Mouse (Mus musculus) testis, postnatal 10 days (tissue): ENCODE data around the gene Slc35f3.

ENCODE experiments used
- DNase-seq: peaks from one replicate; pipeline ENCODE4 v3.0.0; 2021; ENCODE audit warnings: low spot score

Slc35f3 gene

GRCm38 (mm10) chr8:126298296-126299093 is at the start of gene Slc35f3:
Gene Slc35f3 (plus strand): TSS chr8:126298558.
- DNase-seq: peak; percentile 59

- DNase-seq: no peak
Measured at GRCm38 (mm10) chr8:126250486-126250885, 47.9 kb upstream of the Slc35f3 start.

- no peak for DNase-seq
Measured at GRCm38 (mm10) chr8:126256585-126257391, 41.6 kb upstream of the Slc35f3 start.

- no peak for DNase-seq
Measured at GRCm38 (mm10) chr8:126257392-126257681, 41.0 kb upstream of the Slc35f3 start.

GRCm38 (mm10) chr8:126258175-126258781 is 40.1 kb upstream of the Slc35f3 start:
- peak; percentile 91 for DNase-seq

GRCm38 (mm10) chr8:126265186-126265585 is 33.2 kb upstream of the Slc35f3 start:
- DNase-seq: no peak

- no peak for DNase-seq
Measured at GRCm38 (mm10) chr8:126267118-126267517, 31.2 kb upstream of the Slc35f3 start.

GRCm38 (mm10) chr8:126269733-126270132 is 28.6 kb upstream of the Slc35f3 start:
- DNase-seq: no peak

- no peak for DNase-seq
Measured at GRCm38 (mm10) chr8:126272445-126272844, 25.9 kb upstream of the Slc35f3 start.

- DNase-seq: peak; percentile 50
Measured at GRCm38 (mm10) chr8:126273066-126273465, 25.3 kb upstream of the Slc35f3 start.

- DNase-seq: no peak
Measured at GRCm38 (mm10) chr8:126274866-126275360, 23.4 kb upstream of the Slc35f3 start.

- DNase-seq: no peak
Measured at GRCm38 (mm10) chr8:126275886-126276285, 22.5 kb upstream of the Slc35f3 start.

- DNase-seq: no peak
Measured at GRCm38 (mm10) chr8:126291951-126292350, 6.4 kb upstream of the Slc35f3 start.

GRCm38 (mm10) chr8:126297284-126297845 is 993 bp upstream of the Slc35f3 start:
- peak; percentile 61 for DNase-seq

GRCm38 (mm10) chr8:126299333-126299732 is 975 bp downstream of the Slc35f3 start:
- no peak for DNase-seq

GRCm38 (mm10) chr8:126300350-126300749 is 2.0 kb downstream of the Slc35f3 start:
- no peak for DNase-seq

GRCm38 (mm10) chr8:126301580-126301979 is 3.2 kb downstream of the Slc35f3 start:
- no peak for DNase-seq

GRCm38 (mm10) chr8:126307164-126307563 is 8.8 kb downstream of the Slc35f3 start:
- no peak for DNase-seq

- peak; percentile 78 for DNase-seq
Measured at GRCm38 (mm10) chr8:126309015-126309414, 10.7 kb downstream of the Slc35f3 start.

- no peak for DNase-seq
Measured at GRCm38 (mm10) chr8:126324931-126325330, 26.6 kb downstream of the Slc35f3 start.

- no peak for DNase-seq
Measured at GRCm38 (mm10) chr8:126326136-126326535, 27.8 kb downstream of the Slc35f3 start.

GRCm38 (mm10) chr8:126326731-126327130 is 28.4 kb downstream of the Slc35f3 start:
- DNase-seq: no peak
